Mouse (Mus musculus): Measurements from ENCODE around the gene Ptpn13.

The Ptpn13 gene

DNA sequence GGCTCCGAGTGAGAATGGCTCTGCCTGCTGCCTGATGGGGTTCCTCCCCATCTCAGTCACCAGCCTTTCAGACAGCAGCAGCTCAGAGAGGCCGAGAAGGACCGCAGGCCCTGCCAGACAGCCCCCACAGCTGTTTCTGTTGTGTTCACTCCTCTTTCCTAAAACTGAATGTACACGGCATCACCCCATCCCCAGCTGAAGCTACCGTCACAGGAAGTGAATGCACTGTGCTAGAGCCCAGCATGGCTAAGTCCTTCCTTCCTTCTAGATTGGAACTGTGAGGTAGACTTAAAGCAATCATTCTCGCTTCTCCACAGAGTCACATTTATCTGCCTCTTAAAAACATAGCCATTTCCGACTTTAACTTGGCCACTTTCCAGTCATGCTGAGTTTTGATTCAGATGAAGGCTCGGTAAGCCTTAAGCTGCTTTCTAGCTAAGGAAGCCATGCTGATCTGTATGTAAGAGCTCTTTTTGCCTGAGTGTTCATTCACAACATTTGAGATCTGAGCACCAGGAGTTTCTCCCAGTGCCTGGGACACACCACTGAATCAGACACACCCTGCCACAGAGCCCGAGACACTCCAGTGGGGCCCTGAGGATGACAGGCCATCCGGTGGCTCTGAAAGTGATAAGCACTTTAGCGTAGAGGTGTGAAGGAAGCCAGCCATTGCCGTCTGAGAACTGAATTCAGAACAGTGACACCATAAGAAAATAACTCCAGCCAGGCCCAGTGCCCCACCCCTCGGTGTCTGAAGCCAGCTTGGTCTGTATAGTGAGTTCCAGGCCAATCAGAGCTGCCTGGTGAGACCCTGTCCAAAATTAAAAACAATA is 170.6 kb downstream of the Ptpn13 start:
- DNase-seq (ENCODE audit: low read depth, low spot score), result no peak

DNA sequence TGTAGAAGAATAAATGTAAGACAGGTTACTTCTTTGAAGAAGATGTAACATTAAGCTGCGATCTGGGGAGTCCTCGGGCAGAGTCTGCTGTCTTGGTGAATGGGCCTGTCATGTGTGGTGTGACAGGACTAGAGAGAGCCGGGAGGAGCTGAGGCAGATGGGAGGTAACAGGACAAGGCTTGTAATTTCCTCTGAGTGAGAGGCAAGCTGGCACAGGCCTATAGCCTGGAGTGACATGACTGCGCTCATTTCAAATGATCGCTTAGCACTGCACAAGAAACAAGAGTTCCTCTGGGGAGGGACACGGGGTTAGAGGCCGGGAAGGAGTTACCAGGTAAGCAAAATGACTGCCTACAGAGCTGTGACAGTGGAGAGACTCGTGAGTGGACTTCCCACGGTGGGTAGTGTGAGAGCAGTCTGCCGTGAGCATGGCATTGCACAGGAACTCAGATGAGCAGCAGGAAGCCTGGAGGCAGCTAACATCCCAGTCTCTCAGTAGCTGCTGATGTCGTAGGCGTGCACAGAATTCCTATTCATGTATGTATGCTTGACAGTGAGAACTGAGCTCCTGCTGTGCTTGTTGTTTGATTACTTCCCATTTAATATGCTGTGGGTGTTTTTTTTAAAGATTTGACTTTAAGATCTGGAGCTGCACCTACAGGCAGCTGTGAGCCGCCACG is 171.6 kb downstream of the Ptpn13 start:
- no peak for DNase-seq (ENCODE audit: low read depth, low spot score)

DNA sequence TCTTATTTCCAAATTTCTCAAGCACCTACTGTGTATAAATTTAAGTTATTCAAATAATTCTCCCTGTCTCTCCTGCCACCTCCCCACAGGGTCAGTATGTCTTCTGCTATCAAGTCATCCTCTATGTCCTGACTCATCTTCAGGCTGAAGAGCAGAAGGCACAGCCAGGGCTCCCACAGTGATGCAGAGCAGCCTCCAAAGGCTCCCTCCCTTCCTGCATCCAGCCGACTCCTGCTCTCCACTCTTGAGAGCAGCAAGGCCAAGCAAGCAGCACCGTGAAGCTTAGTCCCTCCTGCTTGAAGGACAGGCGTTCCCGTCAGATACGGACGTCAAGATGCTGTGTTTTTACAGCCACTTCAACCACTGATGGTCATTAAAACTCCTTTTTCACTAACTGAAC is 172.6 kb downstream of the Ptpn13 start:
- DNase-seq (ENCODE audit: low read depth, low spot score), result no peak

DNA sequence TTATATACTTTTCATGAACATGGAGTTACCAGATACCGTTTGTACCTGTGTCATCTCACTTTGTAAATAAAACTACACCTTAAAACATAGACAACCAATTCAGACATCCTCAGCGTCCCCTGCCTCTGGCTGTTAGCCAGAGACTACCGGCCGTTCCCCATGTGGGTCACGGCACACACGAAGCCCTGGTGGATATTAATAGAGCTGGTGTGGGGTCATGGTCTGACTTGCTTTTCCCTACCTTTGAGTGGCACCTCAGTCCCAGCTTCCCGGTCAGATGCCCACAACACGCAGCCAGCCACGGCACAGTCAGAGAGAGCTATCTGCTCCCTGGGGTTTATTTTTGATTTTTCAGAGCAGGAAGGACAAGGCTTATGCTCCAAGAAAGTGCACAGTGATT is 173.3 kb downstream of the Ptpn13 start:
- DNase-seq (ENCODE audit: low read depth, low spot score), result no peak

- DNase-seq (ENCODE audit: low read depth, low spot score), result no peak
Measured at GRCm38 (mm10) chr5:103598881-103599280, 173.9 kb downstream of the Ptpn13 start.

- DNase-seq (ENCODE audit: low read depth, low spot score), result no peak
Measured at GRCm38 (mm10) chr5:103603115-103603893, 178.3 kb downstream of the Ptpn13 start.

- no peak for DNase-seq (ENCODE audit: low read depth, low spot score)
Measured at GRCm38 (mm10) chr5:103605707-103606106, 180.7 kb downstream of the Ptpn13 start.

DNA sequence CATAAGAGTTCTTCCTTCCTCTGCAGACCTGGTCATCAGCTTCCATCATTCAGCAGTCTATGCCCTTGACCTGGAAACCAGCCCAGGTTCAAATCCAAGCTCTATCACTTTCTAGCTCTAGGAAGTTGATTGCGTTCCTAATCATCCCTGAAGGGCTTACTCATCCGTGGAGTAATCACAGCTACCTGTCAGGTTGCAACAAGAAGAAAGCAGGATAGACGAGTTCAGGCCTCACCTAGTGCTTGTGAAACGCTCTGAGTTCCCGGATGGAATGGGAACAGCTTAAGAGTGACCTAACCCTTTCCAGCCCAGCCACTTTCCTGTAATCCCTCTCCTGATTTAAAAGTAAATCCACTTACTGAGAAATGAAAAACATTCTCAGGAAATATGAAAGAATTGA is 185.2 kb downstream of the Ptpn13 start:
- no peak for DNase-seq (ENCODE audit: low read depth, low spot score)

DNA sequence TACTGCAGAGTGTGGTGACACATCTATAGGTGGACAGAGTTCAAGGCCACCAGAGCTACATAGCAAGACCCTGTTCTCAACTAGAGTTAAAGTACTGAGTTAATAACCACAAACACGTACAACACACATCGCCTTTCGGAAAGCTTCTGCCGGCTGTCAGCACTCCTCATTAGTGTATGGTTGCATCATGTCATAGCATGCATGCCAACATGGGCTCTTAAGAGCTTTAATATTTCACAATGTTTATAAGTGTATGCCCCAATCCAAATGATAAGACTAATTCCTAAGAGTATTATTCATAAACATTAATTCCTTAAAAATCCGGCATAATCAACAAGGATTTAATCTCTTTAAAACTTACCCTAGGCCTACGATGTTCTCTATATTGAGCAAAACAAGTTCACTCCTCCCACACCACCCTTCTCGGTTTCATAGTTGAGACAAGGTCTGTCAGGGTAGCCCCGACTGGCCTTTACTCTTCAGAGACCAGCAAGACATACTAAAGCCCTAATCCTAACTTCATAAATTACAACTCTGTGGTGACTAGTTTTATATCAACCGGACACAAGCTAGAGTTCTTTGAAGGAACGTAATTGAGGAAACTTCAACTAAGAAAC is 186.0 kb downstream of the Ptpn13 start:
- no peak for DNase-seq (ENCODE audit: low read depth, low spot score)

GRCm38 (mm10) chr5:103612316-103612715 is 187.3 kb downstream of the Ptpn13 start:
- no peak for DNase-seq (ENCODE audit: low read depth, low spot score)

DNA sequence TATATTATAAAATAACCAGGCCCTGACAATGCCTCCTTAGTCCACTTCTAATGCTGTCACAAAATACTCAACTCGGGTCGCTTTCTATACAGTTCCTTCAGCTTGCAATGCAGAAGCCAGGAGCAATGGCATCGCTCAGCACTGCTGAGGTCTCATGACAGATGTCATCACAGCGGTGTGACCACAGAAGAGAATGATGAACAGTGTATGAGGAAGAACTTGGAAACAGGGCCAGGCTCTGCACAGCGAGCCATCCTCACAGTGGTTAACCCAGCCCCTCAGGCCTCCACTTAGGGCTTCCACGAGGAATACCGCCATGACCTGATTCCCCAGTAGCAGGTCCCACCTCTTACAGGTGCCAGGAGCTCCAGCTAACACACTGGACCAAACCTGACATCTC is 189.4 kb downstream of the Ptpn13 start:
- DNase-seq (ENCODE audit: low read depth, low spot score), result no peak

DNA sequence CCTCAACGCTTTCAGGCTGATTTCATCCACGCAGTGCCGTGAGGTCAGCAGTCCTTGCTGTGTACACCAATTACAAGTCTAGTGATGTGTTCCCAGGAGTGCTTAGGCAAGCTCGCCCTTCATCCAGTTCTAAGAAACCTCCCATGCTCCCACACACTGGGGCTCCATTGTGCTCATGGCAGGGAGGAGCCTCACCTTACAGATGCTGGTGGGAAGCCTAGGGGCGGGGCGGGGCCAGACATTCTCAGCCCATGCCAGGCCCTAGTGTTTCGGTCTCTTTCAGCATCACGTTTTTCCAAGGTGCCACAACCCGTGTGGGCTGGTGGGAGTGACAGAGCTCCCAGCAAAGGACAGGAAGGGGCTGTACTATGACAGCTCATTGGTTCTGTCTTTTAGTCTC is 192.2 kb downstream of the Ptpn13 start:
- no peak for DNase-seq (ENCODE audit: low read depth, low spot score)

GRCm38 (mm10) chr5:103620301-103620973 is 195.4 kb downstream of the Ptpn13 start:
- no peak for DNase-seq (ENCODE audit: low read depth, low spot score)

GRCm38 (mm10) chr5:103622321-103622720 is 197.3 kb downstream of the Ptpn13 start:
- no peak for DNase-seq (ENCODE audit: low read depth, low spot score)

DNA sequence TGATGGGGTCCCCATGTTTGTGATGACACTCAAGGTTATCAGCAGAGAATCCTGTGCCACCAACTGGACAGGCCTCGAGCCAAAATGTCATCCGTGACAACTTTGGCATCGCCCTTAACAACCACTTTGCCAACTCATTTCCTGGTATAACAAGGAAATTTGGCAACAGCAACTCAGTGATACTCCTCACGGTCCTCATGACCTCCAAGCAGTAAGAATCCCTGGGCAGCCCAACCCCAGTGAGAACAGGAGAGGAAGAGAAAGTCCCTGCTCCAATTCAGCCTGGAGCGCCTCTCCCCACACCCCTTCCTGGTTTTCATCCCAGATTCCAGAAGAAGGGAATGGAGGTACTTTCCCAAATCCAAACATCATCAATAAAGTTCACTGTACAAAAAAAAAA is 199.8 kb downstream of the Ptpn13 start:
- no peak for DNase-seq (ENCODE audit: low read depth, low spot score)

DNA sequence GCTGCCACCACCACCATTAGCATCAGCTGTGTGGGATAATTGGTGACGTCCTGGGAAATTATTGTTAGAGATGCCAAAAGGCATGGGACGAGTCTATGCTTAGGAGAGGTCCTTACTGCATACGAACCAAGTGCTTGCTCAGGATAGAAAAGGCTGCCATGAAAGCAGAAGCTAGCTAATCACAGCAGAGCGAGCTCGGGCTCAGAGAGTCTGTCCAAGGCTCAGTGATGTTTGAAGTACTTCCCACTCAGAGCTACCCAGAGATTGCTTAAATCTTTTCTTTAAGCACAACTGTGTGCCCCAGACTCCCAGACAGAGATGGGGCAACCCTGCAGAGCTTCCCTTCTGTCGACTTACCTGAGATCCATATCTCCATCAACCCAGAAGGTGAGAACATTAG is 203.5 kb downstream of the Ptpn13 start:
- no peak for DNase-seq (ENCODE audit: low read depth, low spot score)

DNA sequence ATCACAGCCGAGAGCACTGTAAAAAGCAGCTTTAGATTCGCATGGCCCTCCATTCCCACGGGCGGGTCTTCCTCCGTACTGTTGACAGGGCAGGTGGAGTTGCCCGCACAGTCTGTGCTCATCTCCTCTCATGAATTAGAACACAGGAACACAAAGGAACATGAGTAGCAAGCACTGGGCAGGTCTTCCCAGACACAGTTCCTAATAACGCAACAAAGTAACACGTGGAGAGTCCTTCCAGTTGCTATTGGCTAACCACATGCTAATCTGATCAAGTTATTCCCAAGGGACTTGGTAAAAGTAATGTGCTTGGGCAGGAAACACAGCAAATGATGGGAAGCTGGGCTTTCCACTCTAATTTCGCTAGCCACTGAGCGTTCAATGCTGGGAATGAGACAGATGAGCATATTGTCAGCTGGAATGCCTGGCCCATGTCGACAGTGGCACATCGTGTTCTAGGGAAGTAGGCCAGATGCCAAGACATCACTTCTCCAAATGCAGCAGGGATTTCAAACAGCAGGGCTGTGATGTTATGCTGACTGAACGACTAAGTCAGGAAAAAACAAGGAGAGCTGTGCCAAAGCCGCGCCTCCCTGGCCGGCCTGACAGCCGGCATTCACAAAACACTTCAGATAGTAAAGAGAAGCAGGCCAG is 204.2 kb downstream of the Ptpn13 start, which contains the start of gene Slc10a6:
Gene Slc10a6, minus strand, starts transcription at position 293 of the 654 bp plus-strand sequence.
- no peak for DNase-seq (ENCODE audit: low read depth, low spot score)

DNA sequence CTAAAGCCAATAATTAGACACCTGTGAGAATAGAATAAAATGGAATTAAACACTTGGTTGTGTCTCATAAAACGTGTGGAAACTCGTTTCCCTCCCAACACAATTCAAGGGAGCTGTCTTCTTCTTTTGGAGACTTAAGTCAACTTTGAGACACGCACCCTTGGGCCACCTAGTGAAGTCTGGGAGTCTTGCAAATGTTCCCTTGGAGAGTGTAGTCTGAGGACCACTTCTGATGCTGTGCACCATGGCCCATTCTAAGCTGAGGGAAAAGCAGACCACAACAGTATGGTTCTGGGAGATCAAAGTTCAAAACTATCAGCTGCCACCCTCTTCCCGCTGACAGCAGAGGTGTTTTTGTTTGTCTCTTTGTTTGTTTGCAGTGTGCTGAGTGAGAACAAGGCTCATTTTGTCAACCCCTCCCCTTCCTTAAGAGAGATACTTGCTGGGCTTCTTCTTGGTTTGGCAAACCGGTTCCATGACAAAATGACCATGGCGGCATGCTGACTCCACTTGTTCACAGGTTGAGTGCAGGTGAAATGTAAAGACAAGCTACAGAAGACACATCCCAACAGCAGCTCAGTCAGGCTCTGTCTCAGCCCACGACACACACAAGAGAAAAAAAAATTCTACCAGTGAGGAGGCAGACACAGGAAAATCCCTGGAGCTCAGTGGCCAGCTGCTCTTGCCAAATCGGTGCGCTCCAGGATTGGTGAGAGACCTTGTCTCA is 205.0 kb downstream of the Ptpn13 start:
- no peak for DNase-seq (ENCODE audit: low read depth, low spot score)

DNA sequence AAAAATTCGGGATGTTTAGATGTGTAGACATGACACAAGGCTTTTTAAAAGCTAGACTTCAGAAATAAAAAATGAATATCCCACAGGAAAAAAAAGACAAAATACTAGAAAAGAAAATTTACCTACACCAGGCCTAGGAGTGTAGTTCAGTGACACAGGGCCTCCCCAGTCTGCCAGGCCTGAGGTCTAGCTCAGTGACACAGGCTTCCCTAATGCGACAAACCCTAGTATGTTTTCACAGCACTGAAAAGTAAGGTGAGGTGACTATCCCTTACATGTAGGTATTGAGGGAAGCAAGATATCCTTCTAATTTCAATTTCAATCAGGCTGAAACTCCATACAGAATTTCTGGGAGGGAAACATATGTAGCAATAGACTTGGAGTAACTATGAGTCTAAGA is 212.2 kb downstream of the Ptpn13 start:
- no peak for DNase-seq (ENCODE audit: low read depth, low spot score)

- DNase-seq (ENCODE audit: low read depth, low spot score), result no peak
Measured at GRCm38 (mm10) chr5:103644167-103644566, 219.2 kb downstream of the Ptpn13 start.
